Mouse (Mus musculus): ENCODE data around the gene 4931422A03Rik.
"Not testable (repeated sequence)": the region's sequence is repeated elsewhere in the genome, so short reads cannot be mapped to it uniquely, and the experiment has no call there.

4931422A03Rik gene

DNA sequence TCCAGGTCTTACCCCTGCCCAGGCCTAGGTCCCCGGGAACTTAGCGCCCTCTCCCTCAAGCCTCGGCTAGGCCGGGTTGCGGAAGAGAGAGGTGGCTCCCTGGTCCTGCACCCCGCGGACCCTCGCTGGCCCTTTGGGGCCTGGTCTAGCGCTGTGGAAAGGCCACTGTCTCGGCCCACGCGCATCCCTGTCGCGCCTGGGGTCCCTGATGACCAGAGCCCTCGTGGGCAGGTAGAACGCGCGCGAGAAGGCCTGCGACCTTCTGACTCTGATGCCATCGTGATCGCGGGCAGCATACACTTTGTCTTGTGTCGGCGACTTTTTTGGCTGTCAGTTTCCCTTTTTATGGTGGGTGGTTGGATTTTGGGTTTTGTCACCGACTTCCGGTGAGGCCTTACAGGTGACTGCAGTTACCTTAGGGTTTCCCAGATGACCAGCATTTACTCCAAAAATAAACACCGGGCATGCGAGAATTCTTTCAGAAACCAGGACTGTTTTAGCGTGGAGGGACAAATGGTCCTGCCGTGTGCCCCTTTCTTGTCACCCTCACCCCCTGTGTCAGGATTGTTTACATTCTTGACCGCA, at the start of gene 4931422A03Rik:
Gene 4931422A03Rik, minus strand, starts transcription at position 223 of the 585 bp plus-strand sequence.
- DNase-seq (ENCODE audit: low spot score) = peak; percentile 60

DNA sequence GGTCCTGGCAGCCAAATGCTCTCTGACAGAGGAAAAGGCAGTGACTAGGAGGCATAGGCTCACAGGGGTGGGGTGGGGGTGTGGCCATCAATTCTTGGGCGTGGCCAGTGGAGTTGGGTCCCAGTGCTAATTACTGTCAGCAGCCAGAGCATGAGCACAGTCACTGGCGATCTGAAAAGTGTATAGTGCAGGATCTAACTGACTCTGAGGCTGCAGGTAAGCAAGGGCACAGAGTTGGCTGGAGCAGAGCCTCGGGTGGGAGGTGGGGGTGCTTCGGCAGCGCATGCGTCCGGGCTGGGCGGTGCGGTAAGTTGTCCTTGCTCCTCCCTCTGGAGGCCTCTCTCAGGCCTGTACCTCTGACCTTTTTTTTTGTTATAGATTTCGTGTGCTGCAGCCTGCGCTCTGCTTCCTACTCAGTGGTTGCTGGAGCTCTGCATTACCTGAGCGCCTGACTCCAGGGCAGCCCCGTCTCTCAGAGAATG, 41.6 kb upstream of the 4931422A03Rik start, which contains the start of gene Cd59b:
Gene Cd59b, plus strand, starts transcription at position 146 of the 482 bp plus-strand sequence.
- DNase-seq (ENCODE audit: low spot score) = no peak

DNA sequence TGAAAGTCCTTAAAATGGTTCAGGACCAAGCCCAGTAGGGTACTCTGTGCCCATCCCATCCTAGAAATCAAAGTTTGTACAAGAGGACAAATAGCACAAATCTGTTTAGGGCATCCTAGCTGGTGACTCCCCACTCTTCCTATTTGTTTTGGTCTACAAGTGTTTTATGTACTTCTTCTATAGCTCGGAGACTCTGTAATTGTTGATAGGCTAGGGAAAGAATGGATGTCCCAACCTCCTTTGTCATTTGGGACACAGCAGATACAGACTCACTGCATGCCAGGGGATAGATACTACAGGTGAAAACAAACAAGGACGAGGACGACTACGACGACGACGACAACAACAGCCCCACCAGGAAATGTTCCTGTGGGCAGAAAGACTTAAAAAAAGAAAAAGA, 40.3 kb upstream of the 4931422A03Rik start, which contains the start of gene Gm10799:
Gene Gm10799, minus strand, starts transcription at position 101 of the 400 bp plus-strand sequence.
- not testable (repeated sequence) for DNase-seq (ENCODE audit: low spot score)

DNA sequence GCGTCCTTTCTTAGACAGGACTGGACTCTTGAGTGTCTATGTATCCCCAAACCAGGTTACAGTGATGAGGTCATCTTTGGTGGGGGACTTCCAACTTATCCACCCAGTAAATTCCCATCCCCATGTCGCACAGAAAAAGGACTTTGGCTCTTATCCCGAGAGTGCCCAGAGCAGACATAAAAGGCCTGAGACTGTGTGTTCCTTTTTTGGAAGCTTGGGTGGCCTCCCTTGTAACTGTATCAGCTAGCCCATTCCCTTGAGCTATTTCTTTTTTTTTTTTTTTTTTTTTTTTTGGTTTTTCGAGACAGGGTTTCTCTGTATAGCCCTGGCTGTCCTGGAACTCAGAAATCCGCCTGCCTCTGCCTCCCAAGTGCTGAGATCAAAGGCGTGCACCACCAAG, 37.4 kb upstream of the 4931422A03Rik start, which contains the start of gene Gm10912:
Gene Gm10912, plus strand, starts transcription at position 301 of the 400 bp plus-strand sequence.
- DNase-seq (ENCODE audit: low spot score) = not testable (repeated sequence)

- no peak for DNase-seq (ENCODE audit: low spot score)
Observed at GRCm38 (mm10) chr2:104064152-104064551, 36.0 kb upstream of the 4931422A03Rik start.

GRCm38 (mm10) chr2:104062665-104063064, 34.5 kb upstream of the 4931422A03Rik start:
- DNase-seq (ENCODE audit: low spot score) = no peak

GRCm38 (mm10) chr2:104060996-104061395, 32.8 kb upstream of the 4931422A03Rik start:
- DNase-seq (ENCODE audit: low spot score) = no peak

- DNase-seq (ENCODE audit: low spot score) = no peak
Observed at GRCm38 (mm10) chr2:104059786-104060185, 31.6 kb upstream of the 4931422A03Rik start.

DNA sequence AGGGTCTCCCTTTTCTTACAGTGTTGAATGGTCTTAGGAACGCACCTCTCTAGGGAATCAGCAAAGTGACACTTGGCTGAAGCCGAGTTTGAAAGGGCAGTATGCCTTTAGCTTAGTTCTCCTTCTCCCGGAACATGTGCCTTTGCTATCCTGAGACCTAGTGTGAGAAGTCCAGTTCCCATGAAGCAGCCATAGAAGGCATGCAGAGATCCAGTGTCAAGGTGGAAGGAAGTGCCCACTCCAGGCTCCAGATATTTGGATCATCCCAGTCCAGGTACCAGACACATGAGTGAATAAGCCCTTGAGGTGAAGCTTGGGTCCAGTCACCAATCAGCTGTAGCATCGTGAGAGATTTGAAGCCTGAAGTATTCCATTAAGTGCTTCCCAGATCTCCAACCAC, 30.8 kb upstream of the 4931422A03Rik start:
- DNase-seq (ENCODE audit: low spot score) = no peak

DNA sequence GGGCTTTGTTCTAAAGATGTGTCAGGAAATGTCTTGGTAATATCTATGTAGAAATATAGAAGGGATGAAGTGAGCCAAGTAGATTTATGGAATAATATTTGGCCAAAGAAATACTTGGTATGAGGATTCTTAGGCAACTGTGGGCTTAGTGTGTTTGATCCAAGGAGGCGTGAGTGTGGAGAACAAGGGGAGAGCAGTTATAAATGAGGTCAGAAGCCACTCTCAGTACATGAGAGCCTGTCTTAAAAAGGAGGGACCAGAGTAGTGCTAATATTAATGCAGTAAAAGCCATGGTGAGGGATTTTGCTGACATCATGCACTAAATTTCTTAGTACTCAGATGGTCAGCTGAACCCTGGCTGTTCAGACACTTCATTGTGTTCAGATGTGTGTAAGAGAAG, 30.2 kb upstream of the 4931422A03Rik start:
- no peak for DNase-seq (ENCODE audit: low spot score)

- no peak for DNase-seq (ENCODE audit: low spot score)
Observed at GRCm38 (mm10) chr2:104044479-104045080, 16.4 kb upstream of the 4931422A03Rik start.

DNA sequence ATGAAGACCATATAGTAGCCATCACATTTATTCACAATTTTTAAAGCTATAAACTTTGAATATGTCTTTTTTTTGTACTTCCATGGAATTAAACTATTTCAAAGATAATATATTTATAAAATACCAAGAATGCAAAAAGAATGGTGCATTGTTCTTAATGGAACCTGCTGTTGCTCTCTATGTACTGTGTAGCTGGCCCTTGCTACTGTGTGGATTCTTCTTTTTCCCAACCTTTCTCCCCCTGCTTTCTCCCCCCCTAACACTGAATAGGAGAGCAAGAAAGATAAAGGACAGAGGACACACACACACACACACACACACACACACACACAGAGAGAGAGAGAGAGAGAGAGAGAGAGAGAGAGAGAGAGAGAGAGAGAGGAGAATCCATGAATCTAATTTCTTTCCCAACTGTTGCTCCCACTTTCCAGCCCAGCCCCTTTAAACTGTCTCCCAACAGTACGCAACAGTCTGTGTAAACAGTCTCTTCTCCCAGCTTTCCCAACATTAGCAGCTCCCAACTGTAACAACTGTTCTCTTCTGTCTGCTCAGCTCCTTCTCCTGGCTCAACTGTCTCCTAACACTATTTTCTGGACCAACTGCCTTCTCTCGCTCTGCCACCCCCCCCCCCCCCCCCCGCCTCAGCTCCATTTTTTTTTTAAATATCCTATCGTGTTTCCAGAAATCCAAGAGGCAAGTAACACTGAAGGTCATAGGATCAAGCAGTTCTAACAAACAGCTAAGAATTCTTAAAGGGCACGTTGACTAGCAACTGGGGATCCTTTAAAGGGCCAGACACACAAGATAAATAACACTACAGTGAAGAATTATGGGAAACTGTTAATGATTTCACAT, 15.7 kb upstream of the 4931422A03Rik start:
- no peak for DNase-seq (ENCODE audit: low spot score)

GRCm38 (mm10) chr2:104042766-104043165, 14.6 kb upstream of the 4931422A03Rik start:
- DNase-seq (ENCODE audit: low spot score) = no peak

DNA sequence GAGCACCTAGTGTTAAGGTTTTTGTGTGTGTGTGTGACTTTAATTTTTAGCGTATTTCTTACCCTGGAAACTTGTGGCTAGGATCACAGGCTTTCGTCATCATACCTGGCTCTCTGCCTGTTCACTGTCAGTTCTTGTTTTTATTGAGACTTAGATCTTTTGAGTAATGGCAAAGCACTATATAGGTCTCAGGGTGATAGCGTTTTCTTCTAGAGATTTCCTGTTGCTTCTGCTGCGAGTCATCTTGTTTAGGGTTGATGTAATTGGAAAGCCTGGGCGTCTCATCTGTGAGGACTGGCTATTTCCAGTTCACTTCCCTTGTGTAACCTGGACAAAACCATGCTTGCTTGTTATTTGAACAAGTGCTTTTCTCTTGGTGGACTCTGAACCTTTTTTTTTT, 13.5 kb upstream of the 4931422A03Rik start:
- peak; percentile 29 for DNase-seq (ENCODE audit: low spot score)

GRCm38 (mm10) chr2:104038236-104038635, 10.1 kb upstream of the 4931422A03Rik start:
- DNase-seq (ENCODE audit: low spot score) = no peak

- DNase-seq (ENCODE audit: low spot score) = no peak
Observed at GRCm38 (mm10) chr2:104036316-104036715, 8.2 kb upstream of the 4931422A03Rik start.

GRCm38 (mm10) chr2:104035595-104035994, 7.4 kb upstream of the 4931422A03Rik start:
- DNase-seq (ENCODE audit: low spot score) = no peak

DNA sequence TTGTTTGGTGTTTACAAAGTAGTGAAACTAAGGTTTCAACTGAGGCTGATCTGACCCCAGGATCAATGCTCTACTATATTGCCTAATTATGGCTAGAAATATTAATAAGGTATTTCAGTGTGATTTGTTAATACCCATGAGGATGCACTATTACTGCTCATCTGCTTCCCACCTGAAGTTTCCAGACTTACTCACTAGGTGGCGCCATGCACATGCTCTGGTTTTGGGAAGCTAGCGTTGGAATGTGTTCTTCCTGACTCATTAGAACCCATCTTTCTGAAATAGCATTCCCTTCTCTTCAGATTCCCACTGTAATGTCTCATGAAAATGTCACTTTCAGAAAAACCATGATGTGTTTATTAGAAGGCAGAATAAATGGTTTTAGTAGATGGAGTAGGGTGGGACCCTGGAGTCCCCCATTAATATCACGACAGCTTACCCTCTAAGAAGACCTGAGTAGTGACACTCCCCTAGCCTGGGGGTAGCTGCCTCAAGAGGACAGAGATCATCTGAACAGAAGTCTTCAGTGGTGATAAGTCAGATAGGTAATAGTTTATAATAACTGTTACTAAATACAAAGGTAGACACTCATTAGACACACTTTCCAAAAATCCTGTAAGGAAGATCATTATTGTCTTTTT, 6.8 kb upstream of the 4931422A03Rik start:
- peak; percentile 67 for DNase-seq (ENCODE audit: low spot score)

GRCm38 (mm10) chr2:104032056-104032455, 3.9 kb upstream of the 4931422A03Rik start:
- DNase-seq (ENCODE audit: low spot score) = no peak

DNA sequence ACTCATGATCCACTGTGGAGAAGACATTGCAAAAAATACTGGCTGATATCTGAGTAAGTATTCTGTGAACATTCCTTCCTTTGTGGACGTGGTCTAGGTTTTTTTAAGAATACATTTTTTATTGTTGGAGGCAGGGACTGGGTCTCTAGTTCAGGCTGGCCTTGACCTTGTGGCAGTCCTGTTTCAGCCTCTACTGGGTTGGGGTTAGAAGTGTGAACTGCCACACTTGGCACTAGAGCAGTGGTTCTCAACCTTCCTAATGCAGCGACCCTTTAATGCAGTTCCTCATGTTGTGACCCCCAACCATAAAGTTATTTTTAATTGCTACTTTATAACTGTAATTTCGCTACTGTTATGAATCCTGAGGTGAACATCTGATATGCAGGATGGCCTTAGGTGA, 2.2 kb upstream of the 4931422A03Rik start:
- no peak for DNase-seq (ENCODE audit: low spot score)

DNA sequence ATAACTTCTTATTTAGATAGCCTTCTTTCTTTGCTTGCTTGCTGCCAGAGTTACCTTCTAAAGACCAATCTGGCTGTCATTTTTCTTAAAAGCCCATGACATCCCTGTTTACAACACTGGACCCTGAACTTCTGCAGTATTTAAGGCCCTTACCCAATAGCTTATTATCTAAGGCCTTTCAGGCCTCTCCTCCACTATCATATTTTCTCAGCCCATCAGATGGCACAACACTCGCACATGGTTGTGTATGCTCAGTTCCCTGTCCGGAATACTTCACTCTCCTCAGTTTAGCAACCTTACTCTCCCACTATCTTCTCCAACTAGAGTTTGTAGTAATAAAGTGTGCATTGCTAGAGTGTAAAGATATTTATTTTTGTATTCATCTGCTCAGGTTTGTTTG, 913 bp upstream of the 4931422A03Rik start:
- no peak for DNase-seq (ENCODE audit: low spot score)
